Mouse (Mus musculus): ENCODE data around the gene Arvcf. TPM values are rescaled to one million over a fixed set of nuclear protein-coding genes. Genes with fewer than 3 reads are reported as not detected.

The Arvcf gene
- polyA plus RNA-seq, 1 experiment from 2014 or later: 23.5 TPM

GRCm38 (mm10) chr16:18380495-18381063 is 32.6 kb downstream of the Arvcf start:
- ATAC-seq (ENCODE audit: low read depth) (peak; percentile 64; the same call in 1 of the 2 replicates), DNase-seq (ENCODE audit: low spot score) (peak; percentile 54)
- Histone ChIP-seq H3K4me3 (ENCODE audit: low read depth, low read length) (no peak overlapping the region), H3K27ac (replicated peaks; ENCODE audit: low read depth, low read length) (no peak overlapping the region), H3K27me3 (replicated peaks; ENCODE audit: control insufficient read depth, insufficient read depth, low read length) (no peaks in the 10 kb centered on the region), H3K4me2 (ENCODE audit: low read depth, low read length) (no peak overlapping the region), H3K4me1 (ENCODE audit: control insufficient read depth, insufficient read depth, low read length) (peaks cover 17% of the 10 kb centered on the region), H3K9me3 (ENCODE audit: control insufficient read depth, low read length) (no peaks in the 10 kb centered on the region), H3K9ac (ENCODE audit: low read depth, low read length) (no peak overlapping the region), H3K36me3 (ENCODE audit: control insufficient read depth, insufficient read depth, low read length) (no peaks in the 10 kb centered on the region)
- 33% methylated on average over 6 of the region's 6 CpGs for WGBS

GRCm38 (mm10) chr16:18381621-18382258 is 33.8 kb downstream of the Arvcf start:
- peak; percentile 82 for DNase-seq (ENCODE audit: low spot score)
- Histone ChIP-seq H3K27me3 (replicated peaks; ENCODE audit: control insufficient read depth, insufficient read depth, low read length) (no peaks in the 10 kb centered on the region), H3K36me3 (ENCODE audit: control insufficient read depth, insufficient read depth, low read length) (no peaks in the 10 kb centered on the region), H3K4me2 (ENCODE audit: low read depth, low read length) (no peak overlapping the region), H3K9ac (ENCODE audit: low read depth, low read length) (no peak overlapping the region), H3K4me1 (ENCODE audit: control insufficient read depth, insufficient read depth, low read length) (peaks cover 17% of the 10 kb centered on the region), H3K27ac (replicated peaks; ENCODE audit: low read depth, low read length) (no peak overlapping the region), H3K9me3 (ENCODE audit: control insufficient read depth, low read length) (no peaks in the 10 kb centered on the region), H3K4me3 (ENCODE audit: low read depth, low read length) (no peak overlapping the region)
- peak; percentile 53; the same call in 1 of the 2 replicates for ATAC-seq (ENCODE audit: low read depth)
- 40% methylated on average over 6 of the region's 6 CpGs for WGBS

GRCm38 (mm10) chr16:18383045-18383726 is 35.2 kb downstream of the Arvcf start:
- no peak overlapping the region for H3K9ac ChIP-seq (ENCODE audit: low read depth, low read length)
- no peak overlapping the region for H3K4me3 ChIP-seq (ENCODE audit: low read depth, low read length)
- H3K27ac ChIP-seq (replicated peaks; ENCODE audit: low read depth, low read length): no peak overlapping the region
- no peak for DNase-seq (ENCODE audit: low spot score)
- no peak for ATAC-seq (ENCODE audit: low read depth)
- H3K36me3 ChIP-seq (ENCODE audit: control insufficient read depth, insufficient read depth, low read length): no peaks in the 10 kb centered on the region
- peaks cover 17% of the 10 kb centered on the region for H3K4me1 ChIP-seq (ENCODE audit: control insufficient read depth, insufficient read depth, low read length)
- no peak overlapping the region for H3K4me2 ChIP-seq (ENCODE audit: low read depth, low read length)
- H3K27me3 ChIP-seq (replicated peaks; ENCODE audit: control insufficient read depth, insufficient read depth, low read length): no peaks in the 10 kb centered on the region
- WGBS: 78% methylated on average over 9 of the region's 9 CpGs
- no peaks in the 10 kb centered on the region for H3K9me3 ChIP-seq (ENCODE audit: control insufficient read depth, low read length)

GRCm38 (mm10) chr16:18383756-18384155 is 35.8 kb downstream of the Arvcf start:
- DNase-seq (ENCODE audit: low spot score) (no peak), ATAC-seq (ENCODE audit: low read depth) (no peak)
- 14% methylated on average over 3 of the region's 3 CpGs for WGBS
- no peak overlapping the region for H3K9ac ChIP-seq (ENCODE audit: low read depth, low read length)
- no peak overlapping the region for H3K4me2 ChIP-seq (ENCODE audit: low read depth, low read length)
- H3K4me3 ChIP-seq (ENCODE audit: low read depth, low read length): no peak overlapping the region
- H3K4me1 ChIP-seq (ENCODE audit: control insufficient read depth, insufficient read depth, low read length): peaks cover 17% of the 10 kb centered on the region
- H3K9me3 ChIP-seq (ENCODE audit: control insufficient read depth, low read length): no peaks in the 10 kb centered on the region
- no peaks in the 10 kb centered on the region for H3K36me3 ChIP-seq (ENCODE audit: control insufficient read depth, insufficient read depth, low read length)
- no peak overlapping the region for H3K27ac ChIP-seq (replicated peaks; ENCODE audit: low read depth, low read length)
- H3K27me3 ChIP-seq (replicated peaks; ENCODE audit: control insufficient read depth, insufficient read depth, low read length): no peaks in the 10 kb centered on the region

GRCm38 (mm10) chr16:18384211-18384610 is 36.2 kb downstream of the Arvcf start:
- Histone ChIP-seq H3K4me1 (ENCODE audit: control insufficient read depth, insufficient read depth, low read length) (peaks cover 17% of the 10 kb centered on the region), H3K36me3 (ENCODE audit: control insufficient read depth, insufficient read depth, low read length) (no peaks in the 10 kb centered on the region), H3K27me3 (replicated peaks; ENCODE audit: control insufficient read depth, insufficient read depth, low read length) (no peaks in the 10 kb centered on the region), H3K9ac (ENCODE audit: low read depth, low read length) (no peak overlapping the region), H3K4me3 (ENCODE audit: low read depth, low read length) (no peak overlapping the region), H3K27ac (replicated peaks; ENCODE audit: low read depth, low read length) (no peak overlapping the region), H3K4me2 (ENCODE audit: low read depth, low read length) (no peak overlapping the region), H3K9me3 (ENCODE audit: control insufficient read depth, low read length) (no peaks in the 10 kb centered on the region)
- DNase-seq (ENCODE audit: low spot score) (no peak), ATAC-seq (ENCODE audit: low read depth) (no peak)
- WGBS: 71% methylated on average over 7 of the region's 7 CpGs

- Histone ChIP-seq H3K9me3 (ENCODE audit: control insufficient read depth, low read length) (no peaks in the 10 kb centered on the region), H3K9ac (ENCODE audit: low read depth, low read length) (no peak overlapping the region), H3K4me1 (ENCODE audit: control insufficient read depth, insufficient read depth, low read length) (peaks cover 14% of the 10 kb centered on the region), H3K27me3 (replicated peaks; ENCODE audit: control insufficient read depth, insufficient read depth, low read length) (no peaks in the 10 kb centered on the region), H3K27ac (replicated peaks; ENCODE audit: low read depth, low read length) (no peak overlapping the region), H3K4me2 (ENCODE audit: low read depth, low read length) (no peak overlapping the region), H3K36me3 (ENCODE audit: control insufficient read depth, insufficient read depth, low read length) (no peaks in the 10 kb centered on the region), H3K4me3 (ENCODE audit: low read depth, low read length) (no peak overlapping the region)
- no peak for ATAC-seq (ENCODE audit: low read depth)
- WGBS: 74% methylated on average over 8 of the region's 8 CpGs
- no peak for DNase-seq (ENCODE audit: low spot score)
These were observed 36.7 kb downstream of the Arvcf start for GRCm38 (mm10) chr16:18384659-18385058.

GRCm38 (mm10) chr16:18385411-18385810 is 37.4 kb downstream of the Arvcf start:
- H3K4me1 ChIP-seq (ENCODE audit: control insufficient read depth, insufficient read depth, low read length): peaks cover 13% of the 10 kb centered on the region
- ATAC-seq (ENCODE audit: low read depth): no peak
- 67% methylated on average over 5 of the region's 5 CpGs for WGBS

GRCm38 (mm10) chr16:18386451-18386850 is 38.5 kb downstream of the Arvcf start:
- H3K9ac ChIP-seq (ENCODE audit: low read depth, low read length): no peak overlapping the region
- peaks cover 10% of the 10 kb centered on the region for H3K4me1 ChIP-seq (ENCODE audit: control insufficient read depth, insufficient read depth, low read length)
- 76% methylated on average over 7 of the region's 7 CpGs for WGBS
- no peaks in the 10 kb centered on the region for H3K36me3 ChIP-seq (ENCODE audit: control insufficient read depth, insufficient read depth, low read length)
- H3K4me2 ChIP-seq (ENCODE audit: low read depth, low read length): no peak overlapping the region
- DNase-seq (ENCODE audit: low spot score) (peak; percentile 51), ATAC-seq (ENCODE audit: low read depth) (no peak)
- H3K27me3 ChIP-seq (replicated peaks; ENCODE audit: control insufficient read depth, insufficient read depth, low read length): no peaks in the 10 kb centered on the region
- no peak overlapping the region for H3K4me3 ChIP-seq (ENCODE audit: low read depth, low read length)
- H3K27ac ChIP-seq (replicated peaks; ENCODE audit: low read depth, low read length): no peak overlapping the region
- H3K9me3 ChIP-seq (ENCODE audit: control insufficient read depth, low read length): no peaks in the 10 kb centered on the region

More at GRCm38 (mm10) chr16:18385411-18385810, 37.4 kb downstream of the Arvcf start:
- H3K27ac ChIP-seq (replicated peaks; ENCODE audit: low read depth, low read length): no peak overlapping the region
- DNase-seq (ENCODE audit: low spot score): no peak
- no peak overlapping the region for H3K4me3 ChIP-seq (ENCODE audit: low read depth, low read length)
- no peaks in the 10 kb centered on the region for H3K27me3 ChIP-seq (replicated peaks; ENCODE audit: control insufficient read depth, insufficient read depth, low read length)
- no peak overlapping the region for H3K4me2 ChIP-seq (ENCODE audit: low read depth, low read length)
- H3K9ac ChIP-seq (ENCODE audit: low read depth, low read length): no peak overlapping the region
- no peaks in the 10 kb centered on the region for H3K9me3 ChIP-seq (ENCODE audit: control insufficient read depth, low read length)
- H3K36me3 ChIP-seq (ENCODE audit: control insufficient read depth, insufficient read depth, low read length): no peaks in the 10 kb centered on the region
